Mouse (Mus musculus): ENCODE results near the gene Lrrc63.

GRCm38 (mm10) chr14:75179255-75179963 is 48.7 kb upstream of the Lrrc63 start:
- TF ChIP-seq CTCF (conservative IDR thresholded peaks at IDR 0.05; ENCODE audit: low read length) (no peak), NANOG (IDR thresholded peaks at IDR 0.05; ENCODE audit: borderline replicate concordance, low read length) (no peak), POU5F1 (IDR thresholded peaks at IDR 0.05; ENCODE audit: borderline replicate concordance, low read length) (no peak)
